Mouse (Mus musculus) leukemia stem cell, adult 10-12 weeks (primary cell): ENCODE measurements around the gene Dlec1. TPM values are rescaled to one million over a fixed set of nuclear protein-coding genes. Genes with fewer than 3 reads are reported as not detected.

Source experiments
- polyA plus RNA-seq: library from polyadenylated mRNA; stranded (reverse); fragments of >175 nt; gene quantifications from 2 replicates; pipeline ENCODE4 v1.2.3, GENCODE M21; 2012; ENCODE audit warnings: low replicate concordance

Gene Dlec1
- not detected in 2 replicates for polyA plus RNA-seq

GRCm38 (mm10) chr9:119101992-119102782 is at the start of gene Dlec1:
Gene Dlec1 (plus strand): TSS chr9:119102478.

DNA sequence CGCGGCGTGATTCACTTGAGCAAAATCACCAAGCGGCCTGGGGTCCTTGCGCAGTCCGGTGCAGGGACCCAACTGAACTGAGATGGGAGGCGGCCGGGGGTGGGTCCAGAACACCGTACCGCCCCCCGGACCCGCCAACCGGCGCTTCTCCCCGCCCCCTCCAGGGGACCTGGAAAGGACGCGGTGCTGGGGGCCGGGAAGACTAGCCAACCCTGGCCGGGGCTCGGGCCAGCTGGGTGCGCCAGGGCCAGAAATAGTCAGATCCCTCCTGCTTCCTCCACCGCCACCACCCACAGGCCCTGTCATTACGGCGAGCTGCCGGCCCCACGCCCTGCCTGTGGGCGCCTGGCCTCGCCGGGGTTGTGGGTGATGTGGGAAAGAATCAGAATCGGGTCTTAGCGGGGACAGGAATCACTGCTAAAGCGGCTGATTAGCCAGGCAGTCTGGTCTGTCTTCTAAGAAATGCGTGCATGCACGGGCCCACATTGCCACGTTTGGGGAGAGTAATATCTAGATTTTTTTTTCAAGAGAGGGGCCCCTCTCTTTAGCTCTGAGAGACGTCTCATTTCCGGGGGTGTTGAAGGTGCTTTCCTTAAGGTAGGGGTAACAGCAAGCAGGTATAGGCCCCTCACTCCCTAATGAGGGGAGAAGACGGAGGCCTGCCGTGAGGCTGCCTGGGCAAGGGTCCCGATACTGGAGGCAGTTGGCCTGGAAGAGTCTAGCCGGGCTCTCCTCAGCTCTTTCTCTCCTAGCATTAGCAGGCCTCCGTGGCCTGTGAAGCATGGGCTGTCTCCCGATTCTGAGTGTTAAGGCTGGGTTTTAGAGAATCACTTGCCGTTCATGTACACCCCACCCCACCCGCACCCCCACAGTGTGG is 8.6 kb upstream of the Dlec1 start, which contains the start of gene Plcd1:
Gene Plcd1 (minus strand): TSS at position 84 of the 877 bp plus-strand sequence.

DNA sequence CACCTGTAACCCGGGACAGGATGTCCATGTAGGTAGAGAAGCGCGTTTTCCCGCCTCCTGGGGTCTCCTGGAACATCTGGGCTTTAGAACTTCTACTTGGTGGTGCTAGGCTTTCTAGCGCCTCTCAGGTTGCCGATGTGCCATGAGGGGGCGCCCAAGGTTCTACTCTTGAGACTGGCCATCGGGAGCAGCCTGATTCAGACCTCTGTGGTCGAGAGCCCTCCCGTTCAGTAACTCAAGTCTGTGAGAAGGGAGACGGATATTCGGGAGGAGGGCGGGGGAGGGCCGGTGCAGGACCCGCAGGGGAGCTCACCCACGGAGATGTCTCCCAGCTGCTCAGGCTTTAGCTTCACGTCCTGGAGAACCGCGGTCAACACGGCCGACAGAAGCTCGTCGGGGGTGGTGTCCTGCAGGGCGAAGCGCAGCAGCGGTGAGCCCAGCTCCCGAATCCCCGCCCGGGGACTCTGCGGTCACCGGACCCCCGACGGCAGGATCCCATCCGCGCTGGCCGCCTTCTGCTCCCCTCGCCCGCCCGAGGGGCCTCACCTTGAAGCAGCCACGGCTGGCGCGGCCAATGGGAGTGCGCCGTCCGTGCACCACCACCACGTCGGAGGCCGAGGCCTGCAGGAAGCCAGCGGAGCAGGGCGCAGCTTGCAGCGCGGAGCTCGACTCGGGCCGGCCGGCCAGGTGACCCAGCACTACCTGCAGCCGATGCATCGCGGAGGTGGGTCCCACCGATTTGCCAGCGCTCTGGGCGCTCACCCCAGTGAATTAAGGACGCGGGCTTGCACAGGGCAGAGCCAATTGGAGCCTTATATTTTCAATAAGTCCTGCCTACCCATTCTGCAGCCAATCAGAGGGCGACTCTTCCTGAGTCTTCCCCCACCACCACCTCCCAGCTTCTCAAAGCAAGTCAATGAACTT is 54.3 kb downstream of the Dlec1 start, which contains the start of gene Acaa1b:
Gene Acaa1b (minus strand): TSS at position 816 of the 924 bp plus-strand sequence.

GRCm38 (mm10) chr9:119158861-119159260 is 56.6 kb downstream of the Dlec1 start, which contains the start of gene Gm47289:
Gene Gm47289 (plus strand): TSS chr9:119159161.

Other genes with a start within 250 kb of the Dlec1 start
- gene Ctdspl, start 176.0 kb upstream of the Dlec1 start, polyA plus RNA-seq: 1.6 and 1.9 TPM in 2 replicates
- gene Vill, start 49.7 kb upstream of the Dlec1 start, polyA plus RNA-seq: not detected in 2 replicates
- 0.46 and 0.65 TPM in 2 replicates for gene Plcd1, start 9.0 kb upstream of the Dlec1 start, polyA plus RNA-seq
- 0.56 and 1.1 TPM in 2 replicates for gene Acaa1b, start 54.6 kb downstream of the Dlec1 start, polyA plus RNA-seq
- 0.09 TPM in 1 of 2 replicates, not detected in the other for gene Gm47289, start 56.7 kb downstream of the Dlec1 start, polyA plus RNA-seq
- gene Slc22a13, start 106.6 kb downstream of the Dlec1 start, polyA plus RNA-seq: 0.20 and 0.23 TPM in 2 replicates
- gene Oxsr1, start 219.9 kb downstream of the Dlec1 start, polyA plus RNA-seq: 14.6 and 19.1 TPM in 2 replicates
- 31.3 and 61.6 TPM in 2 replicates for gene Acaa1a, start 237.2 kb downstream of the Dlec1 start, polyA plus RNA-seq
- gene Myd88, start 238.9 kb downstream of the Dlec1 start, polyA plus RNA-seq: 27.2 and 32.5 TPM in 2 replicates